ENCODE assay signal across 14 mouse cellular contexts in genomic region chr10:76214161-76214560, GRCm38 (mm10). TPM values are rescaled to one million over a fixed set of nuclear protein-coding genes. Genes with fewer than 3 reads are reported as not detected.
"Had no signal": no experiment of that assay in that cellular context is flagged by ENCODE, and none has a peak within 500 bp of the region (broad histone marks: within the 10 kb centered on the region; RNA-seq: fewer than 3 reads in every experiment).

No protein-coding gene starts in this region.

- H3K4me3 ChIP-seq: kidney, embryonic 15.5 days; limb, embryonic 13.5 days; liver, embryonic 13.5 days; midbrain, embryonic 13.5 days; myocyte; neural tube, embryonic 12.5 days had no signal

- H3K4me2 ChIP-seq: kidney, embryonic 15.5 days; limb, embryonic 13.5 days; liver, embryonic 13.5 days; midbrain, embryonic 13.5 days; neural tube, embryonic 12.5 days had no signal

- H3K4me1 ChIP-seq: kidney, embryonic 15.5 days; limb, embryonic 13.5 days; liver, embryonic 13.5 days; midbrain, embryonic 13.5 days; neural tube, embryonic 12.5 days had no signal

- H3K27ac ChIP-seq: kidney, embryonic 15.5 days; limb, embryonic 13.5 days; liver, embryonic 13.5 days; midbrain, embryonic 13.5 days; neural tube, embryonic 12.5 days had no signal

- ATAC-seq: intestine, embryonic 16.5 days; midbrain, embryonic 13.5 days had no signal

- DNase-seq: kidney, adult 2 months; kidney, postnatal 14 days; liver, embryonic 13.5 days; lung, adult 18-20 months; right cerebral cortex, adult 18-20 months; spleen, adult 18-20 months; thymus, postnatal 4 days had no signal

- H3K9ac ChIP-seq: kidney, embryonic 15.5 days; limb, embryonic 13.5 days; liver, embryonic 13.5 days; midbrain, embryonic 13.5 days; neural tube, embryonic 12.5 days had no signal

- H3K27me3 ChIP-seq: kidney, embryonic 15.5 days; limb, embryonic 13.5 days; liver, embryonic 13.5 days; midbrain, embryonic 13.5 days; neural tube, embryonic 12.5 days had no signal

RNA-seq across cellular contexts. Expression of gene S100b, which starts 39.5 kb away (rescaled TPM):
- total RNA-seq: megakaryocyte-erythroid progenitor cell, adult 5-6 weeks had no signal
- polyA plus RNA-seq: liver, embryonic 13.5 days had no signal
